Mouse (Mus musculus) CH12.LX (cell line): ENCODE measurements around the gene Jag2. TPM values are rescaled to one million over a fixed set of nuclear protein-coding genes. Genes with fewer than 3 reads are reported as not detected.

ENCODE experiments used
- DNase-seq: peaks from one replicate; pipeline ENCODE4 v3.0.0-alpha.2; 2013; ENCODE audit errors: extremely low read depth
- H3K27ac ChIP-seq: 2 replicates; pipeline ENCODE4 v1.5.1; 2012; ENCODE audit warnings: low read depth, mild to moderate bottlenecking, control low read depth, moderate library complexity; ENCODE audit not compliant: insufficient read depth
- H3K27me3 ChIP-seq: replicated peaks from 2 replicates; pipeline ENCODE3; 2012; ENCODE audit warnings: inconsistent platforms
- H3K36me3 ChIP-seq, 2 experiments: replicated peaks in 1 of 2; 2 replicates each; pipeline versions ENCODE3 to v1.6.1; 2012; ENCODE audit warnings: inconsistent platforms in 1 of 2, low read length in 1 of 2, mild to moderate bottlenecking in 1 of 2, mixed read lengths in 1 of 2, moderate library complexity in 1 of 2; ENCODE audit not compliant: control insufficient read depth in 1 of 2, insufficient read depth in 1 of 2
- H3K4me1 ChIP-seq, 2 experiments: 2 replicates each; pipeline ENCODE4 v1.6.1; 2012; ENCODE audit warnings: inconsistent platforms in 1 of 2, moderate library complexity in 1 of 2; ENCODE audit not compliant: insufficient read depth in 2 of 2, control insufficient read depth in 1 of 2
- H3K4me2 ChIP-seq: 2 replicates; pipeline ENCODE4 v1.6.1; 2012; ENCODE audit warnings: low read depth, mild to moderate bottlenecking, control low read depth; ENCODE audit not compliant: poor library complexity, insufficient read depth, severe bottlenecking
- H3K4me3 ChIP-seq, 3 experiments: fragments of 150-350 bp in 1 of 3; sonication (generic) in 1 of 3; replicated peaks in 1 of 3; 2 replicates each; pipeline versions ENCODE3 to v1.5.1; 2011 to 2012; ENCODE audit warnings: low read depth in 2 of 3, low read length in 2 of 3, mild to moderate bottlenecking in 2 of 3, moderate library complexity in 2 of 3, control low read depth in 1 of 3, improper control_type of control experiment in 1 of 3, inconsistent platforms in 1 of 3, mixed read lengths in 1 of 3; ENCODE audit not compliant: poor library complexity in 1 of 3
- H3K79me2 ChIP-seq: replicated peaks from 2 replicates; pipeline ENCODE4 v1.6.1; 2012; ENCODE audit warnings: mild to moderate bottlenecking, moderate library complexity; ENCODE audit not compliant: control insufficient read depth, poor library complexity, insufficient read depth, severe bottlenecking; ENCODE audit errors: extremely low read depth
- H3K9ac ChIP-seq: 2 replicates; pipeline ENCODE4 v1.6.1; 2012; ENCODE audit warnings: low read depth, mild to moderate bottlenecking, control low read depth, moderate library complexity; ENCODE audit not compliant: insufficient read depth
- H3K9me3 ChIP-seq: replicated peaks from 2 replicates; pipeline ENCODE3; 2012; ENCODE audit warnings: low read length, inconsistent platforms, mixed read lengths
- BHLHE40 ChIP-seq: IDR thresholded peaks from 2 replicates; pipeline ENCODE4 v1.6.1; 2011; ENCODE audit warnings: mild to moderate bottlenecking, low read depth, low read length, improper control_type of control experiment
- CHD1 ChIP-seq: IDR thresholded peaks from 2 replicates; pipeline ENCODE4 v1.6.1; 2012; ENCODE audit warnings: low read depth, low read length, improper control_type of control experiment, inconsistent platforms
- E2F4 ChIP-seq: IDR thresholded peaks from 2 replicates; pipeline ENCODE4 v1.6.1; 2011; ENCODE audit warnings: low read depth, low read length, improper control_type of control experiment; ENCODE audit not compliant: insufficient replicate concordance
- EP300 ChIP-seq: IDR thresholded peaks from 2 replicates; pipeline ENCODE4 v1.6.1; 2011; ENCODE audit warnings: low read length, improper control_type of control experiment
- GABPA ChIP-seq: IDR thresholded peaks from 2 replicates; pipeline ENCODE4 v1.6.1; 2012; ENCODE audit warnings: low read depth, low read length, improper control_type of control experiment, inconsistent platforms; ENCODE audit not compliant: insufficient replicate concordance
- KAT2A ChIP-seq: IDR thresholded peaks from 2 replicates; pipeline ENCODE4 v1.6.1; 2012; ENCODE audit warnings: low read length, improper control_type of control experiment, inconsistent platforms; ENCODE audit not compliant: insufficient replicate concordance
- MAX ChIP-seq: IDR thresholded peaks from 2 replicates; pipeline ENCODE4 v1.6.1; 2011; ENCODE audit warnings: low read length, improper control_type of control experiment
- MAZ ChIP-seq: IDR thresholded peaks from 2 replicates; pipeline ENCODE4 v1.6.1; 2012; ENCODE audit warnings: low read depth, mild to moderate bottlenecking, inconsistent platforms, low read length, improper control_type of control experiment, moderate library complexity
- MEF2A ChIP-seq: IDR thresholded peaks from 2 replicates; pipeline ENCODE4 v1.6.1; 2014; ENCODE audit warnings: low read depth, mild to moderate bottlenecking, inconsistent platforms, low read length, improper control_type of control experiment, borderline replicate concordance
- MXI1 ChIP-seq: IDR thresholded peaks from 2 replicates; pipeline ENCODE4 v1.6.1; 2011; ENCODE audit warnings: mild to moderate bottlenecking, low read depth, low read length, improper control_type of control experiment
- MYC ChIP-seq: IDR thresholded peaks from 2 replicates; pipeline ENCODE4 v1.6.1; 2011; ENCODE audit warnings: low read depth, mild to moderate bottlenecking, improper control_type of control experiment, low read length
- PAX5 ChIP-seq: IDR thresholded peaks from 2 replicates; pipeline ENCODE4 v1.6.1; 2012; ENCODE audit warnings: low read length, inconsistent platforms, mixed read lengths
- RCOR1 ChIP-seq: conservative IDR thresholded peaks from 2 replicates; pipeline ENCODE4 v1.6.1; 2012; ENCODE audit warnings: low read depth, mild to moderate bottlenecking, inconsistent platforms, low read length, improper control_type of control experiment
- SIN3A ChIP-seq: IDR thresholded peaks from 2 replicates; pipeline ENCODE4 v1.6.1; 2012; ENCODE audit warnings: low read length, improper control_type of control experiment, inconsistent platforms
- TBP ChIP-seq: conservative IDR thresholded peaks from 2 replicates; pipeline ENCODE4 v1.6.1; 2011; ENCODE audit warnings: low read depth, low read length, improper control_type of control experiment
- UBTF ChIP-seq: IDR thresholded peaks from 2 replicates; pipeline ENCODE4 v1.6.1; 2012; ENCODE audit warnings: low read depth, mild to moderate bottlenecking, inconsistent platforms, low read length, improper control_type of control experiment, moderate library complexity
- ZC3H11A ChIP-seq: IDR thresholded peaks from 2 replicates; pipeline ENCODE4 v1.6.1; 2012; ENCODE audit warnings: low read depth, mild to moderate bottlenecking, inconsistent platforms, low read length, improper control_type of control experiment
- ZKSCAN1 ChIP-seq: IDR thresholded peaks from 2 replicates; pipeline ENCODE4 v1.6.1; 2012; ENCODE audit warnings: low read depth, inconsistent platforms, low read length, improper control_type of control experiment, borderline replicate concordance
- ZMIZ1 ChIP-seq: IDR thresholded peaks from 2 replicates; pipeline ENCODE4 v1.6.1; 2012; ENCODE audit warnings: low read depth, mild to moderate bottlenecking, inconsistent platforms, low read length, improper control_type of control experiment
- ZNF384 ChIP-seq: IDR thresholded peaks from 2 replicates; pipeline ENCODE4 v1.6.1; 2012; ENCODE audit warnings: low read depth, low read length, improper control_type of control experiment, inconsistent platforms
- dilution Hi-C: fragments of 300-500 bp; cut with MboI; formaldehyde crosslinking; loops from 2 replicates; pipeline ENCODE4 v1.14.3; 2020; ENCODE audit warnings: low sequenced_read_pairs; ENCODE audit not compliant: extremely low pct_unique_long_range_greater_than_20kb, extremely low pct_ligation_motif_present
- in situ Hi-C: fragments of 300-500 bp; cut with MboI; formaldehyde crosslinking; loops from 3 replicates; pipeline ENCODE4 v1.14.3; 2019; ENCODE audit warnings: low sequenced_read_pairs, low pct_ligation_motif_present, low pct_unique_long_range_greater_than_20kb, mixed read lengths
- polyA plus RNA-seq: library from polyadenylated mRNA; unstranded; fragments of >175 nt; gene quantifications from 2 replicates; pipeline ENCODE4 v1.2.1, GENCODE M21; 2012; ENCODE audit warnings: low read depth; ENCODE audit not compliant: insufficient read length
- total RNA-seq, 2 experiments: library from RNA; depleted of rRNA; stranded (reverse); fragments of 300-350 nt in 1 of 2; fragments of >200 nt in 1 of 2; gene quantifications; 2 replicates each; pipeline ENCODE4 v1.2.3; 2012 to 2014

Gene Jag2
- total and polyA plus RNA-seq, 3 experiments: 0.34 to 7.6 (median 0.59) TPM

DNA sequence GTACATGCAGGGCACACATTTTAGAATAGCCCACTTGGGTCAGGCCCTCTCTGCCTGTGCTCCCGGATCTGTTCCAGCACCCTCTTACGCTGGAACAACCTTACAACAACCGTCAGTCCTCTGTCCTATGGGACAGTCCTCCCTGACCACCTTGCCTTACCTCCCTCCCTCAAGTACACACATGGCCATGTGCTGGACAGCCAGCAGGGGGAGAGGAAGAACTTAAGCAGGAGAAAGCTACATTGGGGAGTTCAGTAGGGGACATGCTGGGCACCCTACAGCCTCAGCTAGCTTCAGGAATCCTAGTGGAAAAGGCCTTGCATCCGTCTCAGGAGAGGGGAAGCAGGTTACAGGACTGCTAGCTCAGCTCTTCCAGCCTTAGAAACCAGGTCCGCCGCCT lies 3.6 kb downstream of the Jag2 start:
- no peak for DNase-seq
- peaks cover 12% of the 10 kb centered on the region for H3K9me3 ChIP-seq
- no peak overlapping the region for H3K27ac ChIP-seq
- H3K36me3 ChIP-seq: no peaks in the 10 kb centered on the region
- dilution Hi-C loops (no loop called here), in situ Hi-C loops (no loop called here)
- TF ChIP-seq TBP (no peak), MXI1 (no peak), MAZ (no peak), GABPA (no peak), ZKSCAN1 (no peak), E2F4 (no peak), MYC (no peak), EP300 (no peak), CHD1 (no peak), KAT2A (no peak), BHLHE40 (no peak), SIN3A (no peak), ZNF384 (no peak), RCOR1 (no peak), UBTF (no peak), MEF2A (no peak), PAX5 (no peak)
- peaks cover 0 to 8% of the 10 kb centered on the region in 2 experiments; a peak in 2 of 4 replicates for H3K4me1 ChIP-seq
- no peak overlapping the region for H3K9ac ChIP-seq
- H3K4me3 ChIP-seq: no peak overlapping the region
- H3K4me2 ChIP-seq: no peak overlapping the region
- H3K27me3 ChIP-seq: peaks cover 63% of the 10 kb centered on the region
- no peaks in the 10 kb centered on the region for H3K79me2 ChIP-seq

DNA sequence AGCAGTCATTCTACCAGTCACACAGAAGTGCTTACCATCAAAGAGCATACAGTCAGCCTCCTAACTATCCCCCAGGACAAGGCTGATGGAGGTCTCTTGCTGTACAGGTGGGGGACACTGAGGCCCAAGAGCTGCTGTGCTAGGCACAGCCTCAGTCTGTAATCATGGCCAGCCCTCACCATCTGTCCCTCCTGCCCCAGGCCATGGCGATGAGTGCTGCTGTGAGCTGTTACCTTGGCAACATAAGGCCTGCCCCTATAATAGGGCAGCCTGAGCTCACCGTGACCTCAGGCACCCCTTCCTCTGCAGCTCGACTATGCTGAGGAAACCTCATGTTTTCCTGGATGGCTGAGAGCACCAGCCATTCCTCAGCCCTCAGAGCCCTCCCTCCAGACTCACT lies 7.0 kb downstream of the Jag2 start:
- H3K79me2 ChIP-seq: no peaks in the 10 kb centered on the region
- H3K36me3 ChIP-seq: no peaks in the 10 kb centered on the region
- no peak overlapping the region for H3K4me3 ChIP-seq
- DNase-seq: no peak
- peaks cover 74% of the 10 kb centered on the region for H3K27me3 ChIP-seq
- dilution Hi-C loops (no loop called here), in situ Hi-C loops (no loop called here)
- no peak overlapping the region for H3K9ac ChIP-seq
- no peaks in the 10 kb centered on the region for H3K9me3 ChIP-seq
- H3K4me2 ChIP-seq: no peak overlapping the region
- TF ChIP-seq RCOR1: no peak
- no peak for TF ChIP-seq ZMIZ1
- no peak for TF ChIP-seq MAX
- no peak for TF ChIP-seq MXI1
- no peak for TF ChIP-seq ZC3H11A
- TF ChIP-seq MAZ: no peak
- H3K4me1 ChIP-seq: peaks cover 0 to 5% of the 10 kb centered on the region in 2 experiments; a peak in 1 of 4 replicates
- H3K27ac ChIP-seq: no peak overlapping the region
